Mouse (Mus musculus): ENCODE data around the gene Drd1.

DNA sequence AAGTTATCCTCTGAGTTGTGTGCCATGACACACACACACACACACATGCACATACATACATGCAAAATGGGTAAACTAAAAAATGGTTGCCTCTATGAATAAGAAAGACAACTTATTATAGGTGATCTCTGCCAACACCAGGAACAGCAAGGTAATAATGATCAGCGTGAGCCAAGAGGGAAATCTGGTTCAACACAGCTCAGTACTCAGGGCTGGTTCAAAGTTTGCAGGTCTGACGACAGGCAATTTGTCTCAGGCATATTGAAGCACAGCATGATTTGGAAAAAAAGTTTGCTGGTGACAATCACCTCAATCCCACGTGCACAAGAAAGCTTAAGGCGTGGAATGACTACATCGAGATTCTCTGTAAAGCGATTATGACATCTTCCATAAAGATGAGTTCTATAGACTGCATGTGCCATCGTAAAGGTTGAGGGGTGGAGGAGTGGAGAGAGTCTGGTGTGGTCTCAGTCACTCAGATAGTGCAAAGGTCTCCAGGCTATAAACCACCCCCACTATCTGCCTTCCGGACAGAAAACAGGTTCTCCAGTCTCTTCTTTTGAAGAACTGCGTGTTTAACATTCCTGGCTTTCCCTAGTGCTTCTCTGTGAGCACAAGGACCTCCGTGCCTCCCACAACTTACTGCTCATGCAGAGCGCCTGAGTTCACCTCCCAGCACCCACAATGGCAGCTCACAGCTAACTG, 22.1 kb upstream of the Drd1 start:
- no peak for TF ChIP-seq CTCF (IDR thresholded peaks at IDR 0.05; ENCODE audit: control insufficient read depth, insufficient read depth, insufficient read length)
- no peak for TF ChIP-seq MYOG (IDR thresholded peaks at IDR 0.05; ENCODE audit: control insufficient read depth, extremely low read depth, insufficient read length)
- TF ChIP-seq MAX (IDR thresholded peaks at IDR 0.05) = no peak
